Mouse (Mus musculus): ENCODE measurements at regions not wholly inside any gene's neighbourhood (a gene's known extent, or its start where the extent isn't known, plus 50 kb on each side); places are given as distances from the start of the nearest gene placed in this dataset.

DNA sequence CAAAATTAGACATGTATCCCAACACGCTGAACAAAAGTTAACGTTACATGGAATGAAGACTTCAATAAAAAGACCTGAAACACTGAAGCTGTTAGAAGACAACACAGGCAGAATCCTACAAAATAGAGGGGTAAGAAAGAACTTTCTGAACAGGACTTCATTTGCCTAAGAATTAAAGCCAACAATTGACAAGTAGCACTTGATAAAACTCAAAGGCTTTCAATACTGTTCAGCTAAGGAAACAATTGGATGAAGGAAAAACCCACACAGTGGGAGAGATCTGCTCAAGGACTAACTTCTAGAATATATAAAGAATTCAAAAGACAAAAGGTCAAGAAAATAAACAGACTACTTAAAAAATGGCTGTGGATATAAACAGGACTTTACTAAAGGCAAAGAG, 535.2 kb upstream of the Adamts9 start:
- DNase-seq, result no peak

DNA sequence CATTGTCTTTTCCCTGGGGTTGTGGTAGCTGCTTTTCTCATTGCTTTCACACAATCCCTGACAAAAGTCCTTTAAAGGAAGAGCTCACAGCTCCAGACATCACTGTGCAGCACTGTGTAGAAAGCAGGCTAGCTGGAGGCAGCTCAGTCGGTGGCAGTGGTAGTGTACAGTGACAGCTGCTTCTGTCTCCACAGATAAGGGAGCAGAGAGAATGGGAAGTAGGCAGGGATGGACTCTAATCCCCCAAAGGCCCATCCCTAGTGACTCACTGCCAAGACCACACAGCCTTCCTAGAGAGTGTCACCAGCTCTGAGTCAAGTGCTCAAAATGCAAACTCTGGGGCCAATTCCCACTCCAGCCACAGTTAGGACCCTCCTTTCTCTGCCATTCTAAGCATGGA, 531.7 kb upstream of the Adamts9 start:
- DNase-seq, result no peak

GRCm38 (mm10) chr6:93467867-93468266, 524.6 kb upstream of the Adamts9 start:
- DNase-seq, result no peak

- DNase-seq, result no peak
Observed at GRCm38 (mm10) chr6:93462861-93463260, 519.6 kb upstream of the Adamts9 start.

- no peak for DNase-seq
Observed at GRCm38 (mm10) chr6:93461374-93461773, 518.1 kb upstream of the Adamts9 start.

GRCm38 (mm10) chr6:93457613-93458012, 514.3 kb upstream of the Adamts9 start:
- DNase-seq, result no peak

DNA sequence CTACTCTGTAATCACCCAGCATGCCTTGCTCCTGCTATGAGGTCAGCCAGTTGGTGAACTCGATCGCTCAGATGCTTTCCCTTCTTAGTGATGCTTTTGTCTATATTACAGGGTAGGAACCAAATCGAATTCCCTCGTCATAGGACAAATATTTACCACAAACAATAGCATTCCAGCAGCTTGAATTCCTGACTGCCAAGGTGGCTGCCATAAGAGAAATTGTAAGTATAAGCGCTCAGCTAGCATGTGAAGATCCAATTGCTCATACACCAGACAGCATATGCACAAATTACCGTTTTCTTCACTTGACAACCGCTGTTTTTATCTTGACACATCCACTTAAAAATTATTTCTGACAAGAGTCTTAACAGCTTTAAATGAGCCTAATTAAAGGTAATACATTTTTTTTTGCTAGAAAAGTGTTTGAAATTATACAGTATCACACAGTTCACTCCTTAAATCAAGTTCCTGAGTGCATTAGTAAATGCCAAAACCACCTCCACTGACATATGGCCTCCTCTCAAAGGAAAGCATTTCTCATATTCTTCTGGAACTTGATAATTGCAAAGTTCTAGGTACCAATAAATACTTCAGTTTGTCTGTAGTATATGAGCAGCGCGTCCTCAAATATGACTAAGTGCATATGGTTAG, 513.2 kb upstream of the Adamts9 start:
- DNase-seq, result no peak

DNA sequence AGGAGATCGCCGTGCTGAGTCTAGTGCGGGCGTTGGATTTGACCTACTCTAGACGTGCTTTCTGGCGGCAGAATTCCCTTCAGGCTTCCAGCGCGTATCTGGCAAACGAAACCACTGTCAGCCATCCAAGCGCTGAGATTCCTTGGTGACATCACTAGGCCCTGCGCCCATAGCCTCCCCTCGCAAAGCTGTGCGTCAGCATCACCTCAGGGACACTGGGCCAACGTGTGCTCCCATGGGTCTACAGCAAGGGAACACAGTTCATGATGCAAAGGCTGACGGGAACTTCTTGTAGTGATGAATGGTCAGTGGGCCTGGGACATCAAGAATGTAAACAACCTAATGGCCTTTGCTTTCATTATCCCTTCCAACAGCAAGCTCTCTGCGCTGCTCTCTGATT, 502.3 kb upstream of the Adamts9 start:
- peak; percentile 58 to 69 for DNase-seq

DNA sequence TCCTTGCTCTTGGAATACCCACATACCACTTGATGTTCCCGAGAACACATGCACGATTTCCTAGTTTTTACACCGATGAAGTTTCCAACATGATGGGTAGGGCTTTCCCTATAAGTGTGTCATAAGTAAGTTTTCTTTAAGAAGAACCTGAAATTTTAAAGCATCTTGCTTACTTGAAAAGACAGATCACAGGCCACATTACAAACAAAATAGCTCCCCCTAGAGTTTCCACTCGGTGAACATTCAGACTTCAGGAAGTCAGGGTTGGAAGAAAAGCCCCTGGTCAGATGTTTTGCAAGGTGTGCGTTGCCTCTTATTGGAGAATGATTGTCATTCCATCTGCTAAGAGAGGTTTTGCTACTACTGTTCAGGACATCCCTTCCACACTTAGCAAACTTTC, 501.8 kb upstream of the Adamts9 start:
- DNase-seq, result peak in 1 of 2 experiments; percentile 35

GRCm38 (mm10) chr6:93443766-93444557, 500.7 kb upstream of the Adamts9 start:
- no peak for DNase-seq

- no peak for DNase-seq
Observed at GRCm38 (mm10) chr6:93433446-93433845, 490.2 kb upstream of the Adamts9 start.

DNA sequence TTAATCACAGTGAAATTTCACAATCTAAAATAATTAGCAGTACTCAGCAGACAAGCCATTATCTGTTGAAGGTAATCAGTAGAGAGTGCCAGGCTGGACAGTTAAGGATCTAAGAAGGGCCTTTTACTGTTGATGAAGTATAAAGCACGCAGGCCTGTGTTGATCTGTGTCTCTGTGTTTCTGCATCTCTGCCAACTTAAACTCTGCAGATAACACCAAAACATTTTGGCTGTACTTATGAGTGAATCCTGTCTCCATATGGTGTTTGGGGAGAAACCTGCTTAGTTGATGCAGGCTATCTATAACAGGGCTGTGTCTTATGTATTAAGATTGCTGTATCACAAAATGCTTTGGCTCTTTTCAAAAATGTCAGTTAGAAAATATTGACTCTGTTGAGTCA, 482.8 kb upstream of the Adamts9 start:
- no peak for DNase-seq

- DNase-seq, result no peak
Observed at GRCm38 (mm10) chr6:93422906-93423305, 479.6 kb upstream of the Adamts9 start.

GRCm38 (mm10) chr6:93422253-93422652, 479.0 kb upstream of the Adamts9 start:
- DNase-seq, result no peak

DNA sequence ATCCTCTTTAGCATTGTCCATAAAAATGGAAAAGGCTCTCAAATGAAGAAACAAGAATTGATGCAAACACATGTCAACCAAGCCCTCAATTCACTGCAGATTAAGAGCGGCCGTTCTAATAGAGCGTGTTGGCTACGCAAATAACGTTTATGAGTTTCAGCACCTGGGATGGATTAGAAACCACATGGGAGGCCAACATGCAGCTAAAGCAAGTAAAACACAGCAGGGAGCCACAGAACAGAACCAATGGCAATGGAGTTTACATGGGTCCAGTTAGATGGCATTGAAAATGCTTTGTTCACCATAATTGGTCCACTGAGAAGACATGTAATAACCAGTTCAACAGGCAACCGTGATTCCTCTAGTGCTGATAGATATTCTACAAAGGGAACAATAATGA, 474.3 kb upstream of the Adamts9 start:
- DNase-seq, result no peak

DNA sequence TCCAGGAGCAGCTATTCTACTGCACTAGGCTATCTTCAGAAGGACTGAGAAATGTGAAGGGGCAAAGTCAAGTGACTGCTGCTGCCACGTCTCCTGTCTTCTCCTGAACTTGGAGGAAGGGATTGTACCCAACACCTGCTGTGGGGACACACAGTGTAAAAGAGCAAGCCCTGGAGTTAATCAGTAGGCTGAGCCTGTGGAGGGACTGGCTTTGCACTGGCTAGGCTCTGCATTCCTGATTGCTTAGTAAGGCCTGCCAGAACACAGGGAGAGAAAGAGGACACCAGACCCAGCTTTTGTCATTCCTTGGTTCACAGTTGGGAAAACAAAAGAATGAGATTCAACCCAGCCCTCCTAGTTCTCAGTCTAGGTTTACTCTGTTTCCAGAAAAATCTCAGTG, 472.7 kb upstream of the Adamts9 start:
- DNase-seq, result no peak

DNA sequence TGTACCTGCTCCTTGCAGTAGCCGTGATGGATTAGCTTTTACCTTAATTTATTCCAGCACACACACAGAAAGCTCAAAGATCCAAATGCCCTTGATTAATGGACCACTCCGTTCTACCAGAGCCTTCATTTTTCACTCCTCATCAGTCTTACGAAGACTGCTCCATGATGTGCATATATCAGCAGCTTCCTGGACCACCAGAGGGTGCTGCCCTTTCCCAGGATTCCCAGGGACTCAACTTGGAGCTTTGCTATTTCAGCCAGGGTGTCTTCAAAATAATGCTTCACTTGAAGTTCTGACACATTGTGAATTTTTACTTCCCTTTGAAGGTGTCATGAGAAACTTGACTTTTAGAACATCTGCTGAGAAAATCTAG, 467.8 kb upstream of the Adamts9 start:
- DNase-seq, result no peak

DNA sequence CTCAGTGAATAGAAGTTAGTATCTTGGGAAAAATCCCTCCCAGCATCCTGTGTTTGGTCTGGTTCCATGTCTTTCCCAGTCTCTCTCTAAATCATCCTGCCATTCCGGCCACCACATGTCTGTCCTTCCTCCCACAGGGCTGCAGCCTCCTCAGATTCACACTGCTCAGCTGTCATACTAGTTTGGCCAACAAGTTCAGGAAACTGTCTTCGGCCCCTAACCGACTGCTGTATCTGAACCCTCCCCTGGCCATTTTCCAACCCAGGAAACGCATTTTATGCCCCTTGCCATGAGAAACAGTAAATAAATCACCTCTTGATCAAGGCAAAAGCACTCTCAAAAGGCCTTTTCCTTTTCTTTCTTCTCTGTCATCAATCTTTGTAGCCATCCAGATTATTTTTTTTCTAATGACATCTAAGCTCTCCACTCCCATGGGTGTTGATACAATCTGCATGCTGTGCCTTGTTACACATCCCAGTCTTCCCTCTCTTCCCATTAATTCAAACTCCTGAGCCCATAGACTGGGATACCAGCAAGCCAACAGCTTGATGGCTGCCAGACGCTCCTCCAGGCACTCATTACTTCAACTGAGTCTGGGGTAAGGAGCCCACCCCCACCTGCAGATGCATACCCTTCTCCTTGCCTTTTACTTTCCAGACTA, 467.3 kb upstream of the Adamts9 start:
- DNase-seq, result no peak

- DNase-seq, result no peak
Observed at GRCm38 (mm10) chr6:93398551-93398950, 455.3 kb upstream of the Adamts9 start.

- no peak for DNase-seq
Observed at GRCm38 (mm10) chr6:93397074-93397473, 453.8 kb upstream of the Adamts9 start.

GRCm38 (mm10) chr6:93395952-93396351, 452.7 kb upstream of the Adamts9 start:
- DNase-seq, result no peak

- no peak for DNase-seq
Observed at GRCm38 (mm10) chr6:93395296-93395695, 452.0 kb upstream of the Adamts9 start.

DNA sequence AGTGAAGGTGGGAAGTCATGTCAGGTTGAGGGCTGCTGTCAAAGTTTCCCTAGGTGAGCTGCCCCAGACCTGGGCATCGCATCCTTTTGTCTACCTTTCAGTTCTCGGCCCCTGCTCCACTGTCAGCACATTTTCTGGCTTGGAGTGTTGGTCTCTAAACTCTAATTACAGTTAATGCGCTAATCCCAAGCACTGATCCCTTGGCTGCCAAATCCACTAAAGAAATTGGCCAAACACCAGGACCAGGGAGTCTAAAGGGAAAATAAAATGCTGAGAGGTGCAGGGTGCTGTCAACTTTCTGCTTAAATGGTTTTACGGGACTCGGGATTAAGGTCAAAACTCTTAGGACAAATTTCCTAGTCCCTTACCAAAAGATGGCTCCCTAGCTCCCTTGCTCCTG, 450.3 kb upstream of the Adamts9 start:
- DNase-seq, result no peak

- DNase-seq, result no peak
Observed at GRCm38 (mm10) chr6:93392402-93392801, 449.1 kb upstream of the Adamts9 start.

All from lung, adult 18-20 months (tissue).